In the genomic region with DNA sequence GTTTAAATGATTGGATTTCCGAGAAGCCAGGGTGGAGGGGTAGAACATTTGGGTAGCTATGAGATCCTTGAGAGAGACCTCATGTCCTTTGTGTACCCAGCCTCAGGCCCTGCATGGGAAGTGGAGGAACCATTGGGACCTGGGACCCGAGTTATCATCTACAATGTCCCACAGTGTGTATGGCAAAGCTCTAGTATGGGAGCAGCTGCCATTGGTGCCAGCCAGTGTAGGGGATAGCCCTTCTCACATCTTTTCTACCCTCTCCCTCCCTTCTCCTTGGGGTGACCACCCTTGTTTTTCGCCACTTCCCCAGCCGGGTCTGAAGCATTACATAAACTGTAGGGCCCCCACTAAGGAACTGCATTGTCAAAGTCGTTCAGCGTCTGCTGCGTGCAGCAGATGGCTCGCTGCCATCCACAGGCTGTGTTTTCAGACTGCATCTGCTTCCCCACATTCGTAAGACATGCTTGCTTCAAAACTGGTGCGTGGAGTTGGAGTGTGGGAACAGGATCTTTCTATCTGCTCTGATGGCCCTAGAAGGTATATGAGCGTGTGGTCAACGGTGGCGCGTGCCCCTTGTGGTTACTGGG, we compare ENCODE assay signal across 11 mouse cellular contexts.
DNase-seq lines count a peak whose midpoint lies in the region; ATAC-seq and TF ChIP-seq lines count a peak whose summit lies in the region.
"Had no signal": no experiment of that assay in that cellular context is flagged by ENCODE, and none has a peak within 500 bp of the region (broad histone marks: within the 10 kb centered on the region; RNA-seq: fewer than 3 reads in every experiment).

No protein-coding gene starts in this region.

- intact Hi-C loops in left cerebral cortex, postnatal 14 days (cut with DNase I), result no loop called here

- H3K4me3 ChIP-seq in cerebellum, adult 2 months (replicated peaks; ENCODE audit: insufficient read depth, low read depth, low read length), result no peak overlapping the region
- H3K4me3 ChIP-seq in neural tube, embryonic 14.5 days (ENCODE audit: low read depth, low read length), result no peak overlapping the region
- H3K4me3 ChIP-seq in neural tube, embryonic 15.5 days (replicated peaks), result no peak overlapping the region
- H3K4me3 ChIP-seq: embryonic facial prominence, embryonic 12.5 days; stomach, embryonic 15.5 days had no signal

- no peaks in the 10 kb centered on the region for H3K36me3 ChIP-seq in neural tube, embryonic 14.5 days (ENCODE audit: control insufficient read depth, insufficient read depth, low read length)
- no peaks in the 10 kb centered on the region for H3K36me3 ChIP-seq in neural tube, embryonic 15.5 days
- H3K36me3 ChIP-seq: embryonic facial prominence, embryonic 12.5 days; stomach, embryonic 15.5 days had no signal

- no peaks in the 10 kb centered on the region for H3K27me3 ChIP-seq in cerebellum, adult 2 months (ENCODE audit: control insufficient read depth, insufficient read depth, low read length)
- no peaks in the 10 kb centered on the region for H3K27me3 ChIP-seq in neural tube, embryonic 14.5 days (ENCODE audit: control insufficient read depth, insufficient read depth, low read length)
- no peaks in the 10 kb centered on the region for H3K27me3 ChIP-seq in neural tube, embryonic 15.5 days (replicated peaks)
- H3K27me3 ChIP-seq: embryonic facial prominence, embryonic 12.5 days; stomach, embryonic 15.5 days had no signal

- TF ChIP-seq CTCF in cerebellum, adult 2 months (IDR thresholded peaks at IDR 0.05; ENCODE audit: borderline replicate concordance, insufficient read depth, low read depth, low read length), result no peak

- 38% methylated on average over 14 of the region's 14 CpGs for WGBS in cerebellum, adult 2 months
- WGBS in neural tube, embryonic 14.5 days, result 81% methylated on average over 14 of the region's 14 CpGs
- WGBS in neural tube, embryonic 15.5 days, result 75% methylated on average over 14 of the region's 14 CpGs

- TF ChIP-seq POLR2A in cerebellum, adult 2 months (IDR thresholded peaks at IDR 0.05; ENCODE audit: borderline replicate concordance, insufficient read depth, low read length), result no peak

- no peak overlapping the region for H3K4me2 ChIP-seq in neural tube, embryonic 14.5 days (ENCODE audit: low read depth, low read length)
- H3K4me2 ChIP-seq in neural tube, embryonic 15.5 days, result no peak overlapping the region
- H3K4me2 ChIP-seq: embryonic facial prominence, embryonic 12.5 days; stomach, embryonic 15.5 days had no signal

- H3K27ac ChIP-seq in cerebellum, adult 2 months (ENCODE audit: insufficient read depth, low read length), result no peak overlapping the region
- H3K27ac ChIP-seq in neural tube, embryonic 14.5 days (ENCODE audit: low read depth, low read length), result no peak overlapping the region
- no peak overlapping the region for H3K27ac ChIP-seq in neural tube, embryonic 15.5 days (replicated peaks)
- H3K27ac ChIP-seq: embryonic facial prominence, embryonic 12.5 days; stomach, embryonic 15.5 days had no signal

- DNase-seq in cerebellum, postnatal 10 days, result peak; percentile 58 to 66
- no peak for DNase-seq in cerebellum, adult 2 months
- peak; percentile 67 to 70 for DNase-seq in left cerebral cortex, postnatal 14 days (ENCODE audit: low spot score in 2 of 2)
- no peak for DNase-seq in lung, postnatal 14 days
- no peak for DNase-seq in adrenal gland, postnatal 25 days
- no peak for DNase-seq in urinary bladder, adult 18-20 months (ENCODE audit: low spot score in 2 of 2)
- DNase-seq: kidney, adult 11 months had no signal

- ATAC-seq in neural tube, embryonic 14.5 days (ENCODE audit: low read depth), result peak; percentile 23; the same call in 1 of the 2 replicates
- no peak; the same call in 1 of the 2 replicates for ATAC-seq in neural tube, embryonic 15.5 days (ENCODE audit: low FRiP score)

- no peak overlapping the region for H3K9ac ChIP-seq in neural tube, embryonic 14.5 days (replicated peaks; ENCODE audit: low read depth, low read length)
- H3K9ac ChIP-seq in neural tube, embryonic 15.5 days (replicated peaks), result no peak overlapping the region
- H3K9ac ChIP-seq: embryonic facial prominence, embryonic 12.5 days; stomach, embryonic 15.5 days had no signal

- H3K9me3 ChIP-seq in neural tube, embryonic 14.5 days (ENCODE audit: control insufficient read depth, low read length), result no peaks in the 10 kb centered on the region
- H3K9me3 ChIP-seq in neural tube, embryonic 15.5 days (replicated peaks), result no peaks in the 10 kb centered on the region
- H3K9me3 ChIP-seq: embryonic facial prominence, embryonic 12.5 days; stomach, embryonic 15.5 days had no signal

- 0 out of 2 replicates have a peak, but pooled peaks cover 2% of the 10 kb centered on the region for H3K4me1 ChIP-seq in cerebellum, adult 2 months (ENCODE audit: control insufficient read depth, insufficient read depth, low read length)
- H3K4me1 ChIP-seq in neural tube, embryonic 14.5 days (ENCODE audit: control insufficient read depth, insufficient read depth, low read length), result no peaks in the 10 kb centered on the region
- peaks cover 13% of the 10 kb centered on the region for H3K4me1 ChIP-seq in neural tube, embryonic 15.5 days
- H3K4me1 ChIP-seq: embryonic facial prominence, embryonic 12.5 days; stomach, embryonic 15.5 days had no signal

Comparison
In these comparisons a context has a peak if more than half of its experiments do, and no peak if none do; other contexts are left out.
1. DNase-seq: peak in cerebellum, postnatal 10 days (2 of 2) and left cerebral cortex, postnatal 14 days (2 of 2); none in cerebellum, adult 2 months (0 of 2), lung, postnatal 14 days (single experiment), adrenal gland, postnatal 25 days (single experiment) and urinary bladder, adult 18-20 months (0 of 2).